Mouse (Mus musculus): Measurements from ENCODE around the gene Kcnh7.

Gene Kcnh7

GRCm38 (mm10) chr2:62935273-62935874 lies 248.7 kb downstream of the Kcnh7 start:
- DNase-seq (ENCODE audit: low spot score in 2 of 2), result no peak

GRCm38 (mm10) chr2:62928494-62928893 lies 255.6 kb downstream of the Kcnh7 start:
- no peak for DNase-seq (ENCODE audit: low spot score in 2 of 2)

GRCm38 (mm10) chr2:62928065-62928464 lies 256.0 kb downstream of the Kcnh7 start:
- DNase-seq (ENCODE audit: low spot score in 2 of 2), result no peak

- DNase-seq (ENCODE audit: low spot score in 2 of 2), result no peak
Measured at GRCm38 (mm10) chr2:62923803-62924202, 260.3 kb downstream of the Kcnh7 start.

GRCm38 (mm10) chr2:62907688-62908087 lies 276.4 kb downstream of the Kcnh7 start:
- no peak for DNase-seq (ENCODE audit: low spot score in 2 of 2)

GRCm38 (mm10) chr2:62902363-62903353 lies 281.4 kb downstream of the Kcnh7 start:
- no peak for DNase-seq (ENCODE audit: low spot score in 2 of 2)

GRCm38 (mm10) chr2:62878763-62879162 lies 305.3 kb downstream of the Kcnh7 start:
- no peak for DNase-seq (ENCODE audit: low spot score in 2 of 2)

- DNase-seq (ENCODE audit: low spot score in 2 of 2), result no peak
Measured at GRCm38 (mm10) chr2:62855391-62855790, 328.7 kb downstream of the Kcnh7 start.

GRCm38 (mm10) chr2:62842630-62843029 lies 341.5 kb downstream of the Kcnh7 start:
- DNase-seq (ENCODE audit: low spot score in 2 of 2), result no peak

- DNase-seq (ENCODE audit: low spot score in 2 of 2), result no peak
Measured at GRCm38 (mm10) chr2:62834261-62834660, 349.8 kb downstream of the Kcnh7 start.

GRCm38 (mm10) chr2:62819231-62819630 lies 364.9 kb downstream of the Kcnh7 start:
- DNase-seq (ENCODE audit: low spot score in 2 of 2), result no peak

GRCm38 (mm10) chr2:62816016-62816415 lies 368.1 kb downstream of the Kcnh7 start:
- no peak for DNase-seq (ENCODE audit: low spot score in 2 of 2)

GRCm38 (mm10) chr2:62808813-62809212 lies 375.3 kb downstream of the Kcnh7 start:
- peak in 1 of 2 experiments; percentile 22 for DNase-seq (ENCODE audit: low spot score in 2 of 2)

- DNase-seq (ENCODE audit: low spot score in 2 of 2), result peak; percentile 62 to 74
Measured at GRCm38 (mm10) chr2:62807476-62807882, 376.6 kb downstream of the Kcnh7 start.

- DNase-seq (ENCODE audit: low spot score in 2 of 2), result peak in 1 of 2 experiments; percentile 12
Measured at GRCm38 (mm10) chr2:62806931-62807330, 377.2 kb downstream of the Kcnh7 start.

- DNase-seq (ENCODE audit: low spot score in 2 of 2), result no peak
Measured at GRCm38 (mm10) chr2:62804030-62804429, 380.1 kb downstream of the Kcnh7 start.

GRCm38 (mm10) chr2:62784460-62785038 lies 399.5 kb downstream of the Kcnh7 start:
- DNase-seq (ENCODE audit: low spot score in 2 of 2), result no peak

GRCm38 (mm10) chr2:62746256-62746655 lies 437.8 kb downstream of the Kcnh7 start:
- no peak for DNase-seq (ENCODE audit: low spot score in 2 of 2)

- no peak for DNase-seq (ENCODE audit: low spot score in 2 of 2)
Measured at GRCm38 (mm10) chr2:62743098-62743497, 441.0 kb downstream of the Kcnh7 start.

GRCm38 (mm10) chr2:62730671-62731070 lies 453.4 kb downstream of the Kcnh7 start:
- DNase-seq (ENCODE audit: low spot score in 2 of 2), result no peak

- no peak for DNase-seq (ENCODE audit: low spot score in 2 of 2)
Measured at GRCm38 (mm10) chr2:62727732-62728131, 456.4 kb downstream of the Kcnh7 start.

- no peak for DNase-seq (ENCODE audit: low spot score in 2 of 2)
Measured at GRCm38 (mm10) chr2:62725946-62726345, 458.1 kb downstream of the Kcnh7 start.

All from right cerebral cortex, adult 2 months (tissue).